Mouse (Mus musculus) liver, adult 2 months (tissue): ENCODE results near the gene Spcs1.

Experiments used
- CTCF ChIP-seq: fragments of 200-500 bp; IDR thresholded peaks from 2 replicates; pipeline ENCODE4 v1.5.1; 2011; ENCODE audit warnings: low read depth, low read length, control low read depth
- POLR2A ChIP-seq: fragments of 200-500 bp; IDR thresholded peaks from 2 replicates; pipeline ENCODE4 v1.6.1; 2011; ENCODE audit warnings: low read length, control low read depth; ENCODE audit not compliant: insufficient read depth; ENCODE audit errors: extremely low read depth

GRCm38 (mm10) chr14:31045296-31045695 is 43.8 kb upstream of the Spcs1 start:
- TF ChIP-seq POLR2A, result no peak
- no peak for TF ChIP-seq CTCF
